ENCODE assay signal across 10 mouse cellular contexts in the genomic region with DNA sequence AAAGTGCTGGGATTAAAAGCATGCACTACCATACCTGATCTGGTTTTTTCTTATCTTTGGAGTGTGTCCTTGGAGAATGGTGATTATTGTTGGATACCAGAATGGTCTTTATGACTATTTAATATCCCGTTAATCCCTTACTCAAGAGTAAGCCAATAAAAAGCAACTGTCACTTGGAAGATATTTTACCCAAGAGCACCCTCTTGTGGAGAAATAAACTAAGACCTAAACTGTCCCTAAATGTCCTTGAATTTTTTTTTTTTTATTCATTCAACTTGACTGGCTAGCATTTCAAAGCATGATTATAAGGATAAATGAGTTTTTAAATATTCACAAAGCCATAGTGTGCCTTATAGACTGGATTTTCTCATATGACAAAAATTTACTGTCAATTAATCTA. TPM values are rescaled to one million over a fixed set of nuclear protein-coding genes. Genes with fewer than 3 reads are reported as not detected.
DNase-seq lines count a peak whose midpoint lies in the region; ATAC-seq and TF ChIP-seq lines count a peak whose summit lies in the region.
"Had no signal": no experiment of that assay in that cellular context is flagged by ENCODE, and none has a peak within 500 bp of the region (broad histone marks: within the 10 kb centered on the region; RNA-seq: fewer than 3 reads in every experiment).

No protein-coding gene starts in this region.

- no peak overlapping the region for H3K4me2 ChIP-seq in lung, postnatal 0 days (replicated peaks; ENCODE audit: low read depth, low read length)
- H3K4me2 ChIP-seq: embryonic facial prominence, embryonic 15.5 days; liver, embryonic 15.5 days had no signal

- no peak overlapping the region for H3K4me3 ChIP-seq in lung, postnatal 0 days (ENCODE audit: low read depth, low read length)
- H3K4me3 ChIP-seq: embryonic facial prominence, embryonic 15.5 days; liver, embryonic 15.5 days had no signal

- H3K9me3 ChIP-seq in lung, postnatal 0 days (ENCODE audit: low read length) = no peaks in the 10 kb centered on the region
- H3K9me3 ChIP-seq: embryonic facial prominence, embryonic 15.5 days; liver, embryonic 15.5 days had no signal

- no peaks in the 10 kb centered on the region for H3K4me1 ChIP-seq in lung, postnatal 0 days (ENCODE audit: insufficient read depth, low read depth, low read length)
- H3K4me1 ChIP-seq: embryonic facial prominence, embryonic 15.5 days; liver, embryonic 15.5 days had no signal

- WGBS in lung, postnatal 0 days = 50% methylated on average over 1 of the region's 1 CpGs

- no peak overlapping the region for H3K9ac ChIP-seq in lung, postnatal 0 days (replicated peaks; ENCODE audit: low read depth)
- H3K9ac ChIP-seq: embryonic facial prominence, embryonic 15.5 days; liver, embryonic 15.5 days had no signal

- DNase-seq in gastrocnemius, adult 18-20 months (ENCODE audit: low spot score) = peak; percentile 33
- DNase-seq in gastrocnemius, postnatal 10 days = no peak
- DNase-seq in lung, postnatal 0 days (ENCODE audit: low spot score) = peak; percentile 73
- no peak for DNase-seq in lung, postnatal 14 days
- DNase-seq in c-Kit-positive CD71-positive TER-119-positive erythroid progenitor cells, embryonic 14.5 days (ENCODE audit: low spot score) = peak; percentile 33
- peak; percentile 51 for DNase-seq in retina, postnatal 7 days (ENCODE audit: low read depth, low spot score)
- DNase-seq in left cerebral cortex, adult 11 months (ENCODE audit: low spot score) = no peak
- DNase-seq in urinary bladder, postnatal 14 days (ENCODE audit: low spot score) = no peak

- TF ChIP-seq EP300 in lung, postnatal 0 days (IDR thresholded peaks at IDR 0.05) = no peak

- no peak overlapping the region for H3K27ac ChIP-seq in lung, postnatal 0 days (ENCODE audit: low read length)
- H3K27ac ChIP-seq: embryonic facial prominence, embryonic 15.5 days; liver, embryonic 15.5 days had no signal

- no peak for ATAC-seq in lung, postnatal 0 days

- H3K36me3 ChIP-seq in lung, postnatal 0 days (ENCODE audit: insufficient read depth, low read length) = peaks cover 8% of the 10 kb centered on the region; the same call in 1 of the 2 replicates

- TF ChIP-seq CTCF in lung, postnatal 0 days (IDR thresholded peaks at IDR 0.05) = peak; percentile 69

- H3K27me3 ChIP-seq in lung, postnatal 0 days (replicated peaks; ENCODE audit: insufficient read depth, low read length) = no peaks in the 10 kb centered on the region
- H3K27me3 ChIP-seq: embryonic facial prominence, embryonic 15.5 days; liver, embryonic 15.5 days had no signal

RNA-seq across cellular contexts. Expression of gene Trip11, which starts 38.0 kb away (rescaled TPM):
- total RNA-seq in gastrocnemius, adult 18-20 months (2021) = 10 to 100 TPM; 25.6 to 25.8 TPM
- total RNA-seq in gastrocnemius, postnatal 10 days (2021) = 10 to 100 TPM; 20.5 to 23.8 TPM
- polyA plus RNA-seq in lung, postnatal 0 days (2015; fragmentation: Nextera tagmentation; extraction: Ambion mirVana) = 30.8 and 33.4 TPM in 2 replicates

RNA-seq across cellular contexts. Expression of gene Fbln5, which starts 56.3 kb away (rescaled TPM):
- total RNA-seq in gastrocnemius, adult 18-20 months (2021) = 10 to 100 TPM in 1 of 2 experiments, 1 to 10 TPM in 1; 9.6 to 14.7 TPM
- 10 to 100 TPM; 47.8 to 56.1 TPM for total RNA-seq in gastrocnemius, postnatal 10 days (2021)
- 408 and 420 TPM in 2 replicates for polyA plus RNA-seq in lung, postnatal 0 days (2015; fragmentation: Nextera tagmentation; extraction: Ambion mirVana)

Comparison
In these comparisons a context has a peak if more than half of its experiments do, and no peak if none do; other contexts are left out.
1. DNase-seq: peak in gastrocnemius, adult 18-20 months (single experiment), lung, postnatal 0 days (single experiment), c-Kit-positive CD71-positive TER-119-positive erythroid progenitor cells, embryonic 14.5 days (single experiment) and retina, postnatal 7 days (single experiment); none in gastrocnemius, postnatal 10 days (single experiment), lung, postnatal 14 days (single experiment), left cerebral cortex, adult 11 months (single experiment) and urinary bladder, postnatal 14 days (single experiment).